Mouse (Mus musculus): ENCODE results near the gene Anks1b. TPM values are rescaled to one million over a fixed set of nuclear protein-coding genes. Genes with fewer than 3 reads are reported as not detected.

Gene Anks1b
- polyA plus RNA-seq, 1 experiment, result 0.03 TPM

DNA sequence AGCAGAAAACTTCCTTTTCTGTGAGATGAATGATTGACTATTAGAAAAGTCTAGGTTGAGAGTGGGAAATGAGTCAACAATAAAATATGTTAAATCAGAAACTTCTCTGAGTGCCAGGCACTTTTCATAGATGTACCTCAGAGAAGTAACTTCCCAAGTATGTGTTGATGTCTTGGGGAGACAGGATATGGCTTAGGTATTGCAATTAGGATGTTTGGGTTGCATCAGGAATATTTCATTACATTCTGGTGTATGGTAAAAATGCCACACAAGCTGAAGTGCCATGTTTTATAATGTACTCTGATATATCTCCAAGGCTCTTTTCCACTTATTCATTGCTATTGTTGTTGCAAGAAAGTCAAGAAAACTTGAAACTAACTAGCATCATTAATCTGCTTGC is 267.6 kb downstream of the Anks1b start:
- H3K27ac ChIP-seq (ENCODE audit: insufficient read depth, low read depth, low read length), result no peak overlapping the region
- no peak overlapping the region for H3K4me3 ChIP-seq (ENCODE audit: low read depth, low read length)
- no peaks in the 10 kb centered on the region for H3K36me3 ChIP-seq (ENCODE audit: control insufficient read depth, insufficient read depth, low read length)
- H3K4me1 ChIP-seq (ENCODE audit: control insufficient read depth, insufficient read depth, insufficient read length, low read length), result no peaks in the 10 kb centered on the region
- H3K27me3 ChIP-seq (ENCODE audit: control insufficient read depth, insufficient read depth, low read length), result no peaks in the 10 kb centered on the region
- no peak for TF ChIP-seq POLR2A (IDR thresholded peaks at IDR 0.05; ENCODE audit: low read depth, low read length)
- TF ChIP-seq CTCF (IDR thresholded peaks at IDR 0.05; ENCODE audit: extremely low read depth, insufficient read length, insufficient replicate concordance, low read depth, low read length), result no peak

DNA sequence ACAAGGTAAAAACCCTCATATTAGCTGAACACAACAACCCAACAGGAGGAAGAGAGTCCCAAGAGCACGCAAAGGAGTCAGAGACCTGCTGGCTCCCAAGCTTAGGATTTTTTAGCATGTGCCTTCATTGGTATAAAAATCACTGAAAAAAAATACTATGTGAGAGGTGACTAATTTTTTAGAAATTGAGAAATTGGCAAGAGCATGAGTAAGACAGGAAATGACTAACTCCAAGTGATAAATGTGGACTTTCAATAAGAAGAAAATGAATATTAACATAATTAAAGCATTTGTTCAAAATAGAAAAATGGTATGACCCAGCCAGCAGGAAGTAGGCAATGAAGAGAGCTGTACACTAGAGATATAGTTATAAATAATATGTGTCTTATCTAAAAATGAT is 271.1 kb downstream of the Anks1b start:
- WGBS, result 91% methylated on average over 1 of the region's 1 CpGs
- TF ChIP-seq CTCF (IDR thresholded peaks at IDR 0.05; ENCODE audit: extremely low read depth, insufficient read length, insufficient replicate concordance, low read depth, low read length) (no peak), POLR2A (IDR thresholded peaks at IDR 0.05; ENCODE audit: low read depth, low read length) (no peak)
- H3K27ac ChIP-seq (ENCODE audit: insufficient read depth, low read depth, low read length), result no peak overlapping the region
- no peaks in the 10 kb centered on the region for H3K36me3 ChIP-seq (ENCODE audit: control insufficient read depth, insufficient read depth, low read length)
- no peaks in the 10 kb centered on the region for H3K27me3 ChIP-seq (ENCODE audit: control insufficient read depth, insufficient read depth, low read length)
- no peak overlapping the region for H3K4me3 ChIP-seq (ENCODE audit: low read depth, low read length)
- no peaks in the 10 kb centered on the region for H3K4me1 ChIP-seq (ENCODE audit: control insufficient read depth, insufficient read depth, insufficient read length, low read length)

GRCm38 (mm10) chr10:90151510-90151909 is 278.2 kb downstream of the Anks1b start:
- TF ChIP-seq CTCF (IDR thresholded peaks at IDR 0.05; ENCODE audit: extremely low read depth, insufficient read length, insufficient replicate concordance, low read depth, low read length), result no peak
- TF ChIP-seq POLR2A (IDR thresholded peaks at IDR 0.05; ENCODE audit: low read depth, low read length), result no peak
- no peak overlapping the region for H3K4me3 ChIP-seq (ENCODE audit: low read depth, low read length)
- no peak overlapping the region for H3K27ac ChIP-seq (ENCODE audit: insufficient read depth, low read depth, low read length)
- H3K4me1 ChIP-seq (ENCODE audit: control insufficient read depth, insufficient read depth, insufficient read length, low read length), result no peaks in the 10 kb centered on the region
- H3K36me3 ChIP-seq (ENCODE audit: control insufficient read depth, insufficient read depth, low read length), result no peaks in the 10 kb centered on the region
- H3K27me3 ChIP-seq (ENCODE audit: control insufficient read depth, insufficient read depth, low read length), result no peaks in the 10 kb centered on the region

DNA sequence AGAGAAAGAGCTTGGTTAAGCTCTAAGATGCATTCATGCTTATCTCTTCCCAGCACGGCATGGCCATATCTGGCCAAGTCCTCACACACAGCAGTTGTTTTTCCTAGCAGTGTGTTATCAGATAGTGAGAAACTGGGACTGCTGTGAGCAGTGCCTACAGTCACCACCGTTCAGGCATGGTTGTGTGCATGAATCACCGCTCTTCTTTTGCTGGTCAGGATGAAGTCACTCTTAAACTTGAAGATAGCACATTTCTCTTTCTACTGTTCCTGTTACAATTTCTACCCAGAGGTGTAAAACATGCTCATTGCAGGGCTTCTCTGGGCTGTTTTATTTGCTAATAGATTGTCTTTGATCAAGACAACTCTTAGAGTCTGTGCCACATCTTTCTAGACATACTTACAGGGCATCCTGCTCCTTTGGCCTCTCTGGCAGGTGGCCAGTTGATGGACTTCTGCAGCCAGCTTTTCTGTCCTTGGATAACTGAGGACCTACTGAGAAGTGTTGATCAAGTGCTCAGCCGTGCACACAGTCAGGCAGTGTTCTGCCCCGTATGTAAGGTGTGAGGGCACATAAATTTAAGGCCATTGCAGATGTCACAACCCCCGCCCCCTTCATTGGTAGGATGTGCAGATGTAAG is 296.8 kb downstream of the Anks1b start:
- no peak overlapping the region for H3K4me3 ChIP-seq (ENCODE audit: low read depth, low read length)
- 65% methylated on average over 6 of the region's 6 CpGs for WGBS
- H3K27ac ChIP-seq (ENCODE audit: insufficient read depth, low read depth, low read length), result no peak overlapping the region
- H3K4me1 ChIP-seq (ENCODE audit: control insufficient read depth, insufficient read depth, insufficient read length, low read length), result no peaks in the 10 kb centered on the region
- no peaks in the 10 kb centered on the region for H3K27me3 ChIP-seq (ENCODE audit: control insufficient read depth, insufficient read depth, low read length)
- no peaks in the 10 kb centered on the region for H3K36me3 ChIP-seq (ENCODE audit: control insufficient read depth, insufficient read depth, low read length)
- TF ChIP-seq POLR2A (IDR thresholded peaks at IDR 0.05; ENCODE audit: low read depth, low read length) (no peak), CTCF (IDR thresholded peaks at IDR 0.05; ENCODE audit: extremely low read depth, insufficient read length, insufficient replicate concordance, low read depth, low read length) (no peak)

DNA sequence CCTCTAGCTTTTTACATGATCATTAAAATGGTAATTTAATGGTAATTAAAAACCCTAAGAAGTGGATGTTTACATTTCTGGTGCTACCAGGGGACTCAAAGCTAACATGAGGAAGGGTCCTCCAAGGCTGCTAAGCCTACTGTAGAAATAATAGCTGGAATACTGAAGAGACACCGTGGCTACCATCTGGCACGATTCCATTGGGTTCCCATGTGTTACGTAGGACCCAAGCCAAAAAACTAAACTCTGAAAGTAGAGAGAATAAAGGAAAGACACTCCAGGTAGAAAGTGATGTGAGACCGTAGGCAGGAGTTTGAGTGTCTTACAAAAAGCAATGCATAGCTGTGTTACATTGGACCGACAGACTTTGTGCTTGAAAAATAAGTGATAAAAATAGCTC is 317.1 kb downstream of the Anks1b start:
- no peak for TF ChIP-seq POLR2A (IDR thresholded peaks at IDR 0.05; ENCODE audit: low read depth, low read length)
- no peak for TF ChIP-seq CTCF (IDR thresholded peaks at IDR 0.05; ENCODE audit: extremely low read depth, insufficient read length, insufficient replicate concordance, low read depth, low read length)
- H3K4me1 ChIP-seq (ENCODE audit: control insufficient read depth, insufficient read depth, insufficient read length, low read length), result no peaks in the 10 kb centered on the region
- no peak overlapping the region for H3K4me3 ChIP-seq (ENCODE audit: low read depth, low read length)
- H3K27me3 ChIP-seq (ENCODE audit: control insufficient read depth, insufficient read depth, low read length), result no peaks in the 10 kb centered on the region
- WGBS, result 73% methylated on average over 5 of the region's 5 CpGs
- no peak overlapping the region for H3K27ac ChIP-seq (ENCODE audit: insufficient read depth, low read depth, low read length)
- H3K36me3 ChIP-seq (ENCODE audit: control insufficient read depth, insufficient read depth, low read length), result no peaks in the 10 kb centered on the region

DNA sequence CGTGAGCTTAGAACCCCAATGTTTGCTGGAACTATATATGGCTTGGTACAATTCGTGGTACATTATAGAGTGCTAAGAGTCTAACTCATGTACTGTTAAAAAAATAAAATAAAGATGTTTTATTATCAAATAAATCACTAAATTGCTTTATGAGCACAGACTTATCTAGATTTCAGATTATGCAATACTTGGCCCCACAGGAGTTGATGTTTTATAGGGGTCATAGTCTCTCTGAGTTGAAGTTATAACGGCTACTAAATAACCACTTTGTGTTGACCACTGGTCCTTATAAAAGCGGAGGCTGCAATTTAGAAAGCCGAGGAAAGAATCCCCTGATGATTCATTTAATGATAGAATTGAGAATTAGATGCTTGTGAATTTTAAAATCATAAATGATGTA is 323.6 kb downstream of the Anks1b start:
- no peaks in the 10 kb centered on the region for H3K4me1 ChIP-seq (ENCODE audit: control insufficient read depth, insufficient read depth, insufficient read length, low read length)
- WGBS, result 42% methylated on average over 5 of the region's 5 CpGs
- no peak overlapping the region for H3K27ac ChIP-seq (ENCODE audit: insufficient read depth, low read depth, low read length)
- TF ChIP-seq POLR2A (IDR thresholded peaks at IDR 0.05; ENCODE audit: low read depth, low read length) (no peak), CTCF (IDR thresholded peaks at IDR 0.05; ENCODE audit: extremely low read depth, insufficient read length, insufficient replicate concordance, low read depth, low read length) (no peak)
- no peaks in the 10 kb centered on the region for H3K27me3 ChIP-seq (ENCODE audit: control insufficient read depth, insufficient read depth, low read length)
- no peak overlapping the region for H3K4me3 ChIP-seq (ENCODE audit: low read depth, low read length)
- no peaks in the 10 kb centered on the region for H3K36me3 ChIP-seq (ENCODE audit: control insufficient read depth, insufficient read depth, low read length)

GRCm38 (mm10) chr10:90210044-90210443 is 336.7 kb downstream of the Anks1b start:
- no peak overlapping the region for H3K4me3 ChIP-seq (ENCODE audit: low read depth, low read length)
- 75% methylated on average over 6 of the region's 6 CpGs for WGBS

More at GRCm38 (mm10) chr10:90210044-90210443, 336.7 kb downstream of the Anks1b start:
- Histone ChIP-seq H3K27me3 (ENCODE audit: control insufficient read depth, insufficient read depth, low read length) (no peaks in the 10 kb centered on the region), H3K4me1 (ENCODE audit: control insufficient read depth, insufficient read depth, insufficient read length, low read length) (no peaks in the 10 kb centered on the region), H3K27ac (ENCODE audit: insufficient read depth, low read depth, low read length) (no peak overlapping the region), H3K36me3 (ENCODE audit: control insufficient read depth, insufficient read depth, low read length) (no peaks in the 10 kb centered on the region)
- TF ChIP-seq POLR2A (IDR thresholded peaks at IDR 0.05; ENCODE audit: low read depth, low read length) (no peak), CTCF (IDR thresholded peaks at IDR 0.05; ENCODE audit: extremely low read depth, insufficient read length, insufficient replicate concordance, low read depth, low read length) (no peak)

All from small intestine, adult 2 months (tissue).